Mouse (Mus musculus): Measurements from ENCODE around the gene Zic2. TPM values are rescaled to one million over a fixed set of nuclear protein-coding genes. Genes with fewer than 3 reads are reported as not detected.

Zic2 gene
- polyA plus RNA-seq, 1 experiment from 2014 or later: not detected

- no peak for ATAC-seq (ENCODE audit: low read depth)
- H3K36me3 ChIP-seq (ENCODE audit: control insufficient read depth, insufficient read depth): no peaks in the 10 kb centered on the region
- H3K4me3 ChIP-seq (ENCODE audit: low read depth, low read length): peak within 1 kb of the TSS; percentile 56
- H3K4me1 ChIP-seq (ENCODE audit: control insufficient read depth, low read depth, low read length): peaks cover 10% of the 10 kb centered on the region
- H3K9ac ChIP-seq (ENCODE audit: low read depth, low read length): no peak within 1 kb of the TSS
- peaks cover 92% of the 10 kb centered on the region for H3K27me3 ChIP-seq (ENCODE audit: control insufficient read depth, insufficient read depth, low read depth, low read length)
- WGBS (ENCODE audit: insufficient replicate concordance): 1% methylated on average over 44 of the region's 62 CpGs
- H3K4me2 ChIP-seq (ENCODE audit: low read depth, low read length): peak within 1 kb of the TSS; percentile 65
- no peaks in the 10 kb centered on the region for H3K9me3 ChIP-seq (replicated peaks; ENCODE audit: control insufficient read depth, low read length)
- no peak within 1 kb of the TSS for H3K27ac ChIP-seq (ENCODE audit: low read length)
Observed at GRCm38 (mm10) chr14:122464763-122465741, 10.2 kb upstream of the Zic2 start, which contains the start of gene Zic5. TSS of gene Zic5 (minus strand) at chr14:122465677.

DNA sequence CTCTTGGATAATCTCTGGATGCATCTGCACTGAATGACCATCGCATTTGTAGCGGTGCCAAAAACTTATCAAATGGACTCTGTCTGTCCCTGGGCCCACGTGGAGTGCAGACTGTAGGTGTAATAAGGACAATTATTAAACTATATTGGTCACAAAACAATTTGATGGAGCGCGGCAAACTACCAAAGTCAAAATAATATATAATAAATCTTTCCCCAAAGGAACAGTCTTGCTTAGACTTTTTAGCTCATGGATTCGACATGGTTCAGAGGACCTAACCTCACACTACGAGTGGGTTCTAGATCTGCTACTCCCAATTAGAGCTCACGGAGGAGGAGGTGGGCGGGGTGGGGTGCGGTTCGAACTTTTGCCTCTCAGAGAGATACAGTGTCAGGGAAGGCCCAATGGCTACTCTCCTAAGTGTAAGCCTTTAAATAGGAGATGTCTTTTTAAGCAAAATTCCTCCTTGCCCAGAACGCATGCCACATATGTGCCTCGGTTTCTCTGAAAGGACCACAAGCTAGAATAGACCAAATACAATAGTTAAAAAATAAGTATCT, 9.2 kb upstream of the Zic2 start:
- H3K4me3 ChIP-seq (ENCODE audit: low read depth, low read length): no peak overlapping the region
- no peak overlapping the region for H3K9ac ChIP-seq (ENCODE audit: low read depth, low read length)
- H3K27ac ChIP-seq (ENCODE audit: low read length): no peak overlapping the region
- peaks cover 10% of the 10 kb centered on the region for H3K4me1 ChIP-seq (ENCODE audit: control insufficient read depth, low read depth, low read length)
- H3K27me3 ChIP-seq (ENCODE audit: control insufficient read depth, insufficient read depth, low read depth, low read length): peaks cover 95% of the 10 kb centered on the region
- no peaks in the 10 kb centered on the region for H3K9me3 ChIP-seq (replicated peaks; ENCODE audit: control insufficient read depth, low read length)
- H3K4me2 ChIP-seq (ENCODE audit: low read depth, low read length): no peak overlapping the region
- WGBS (ENCODE audit: insufficient replicate concordance): 17% methylated on average over 13 of the region's 13 CpGs
- no peak for ATAC-seq (ENCODE audit: low read depth)
- no peaks in the 10 kb centered on the region for H3K36me3 ChIP-seq (ENCODE audit: control insufficient read depth, insufficient read depth)

- Histone ChIP-seq H3K9ac (ENCODE audit: low read depth, low read length) (no peak overlapping the region), H3K4me1 (ENCODE audit: control insufficient read depth, low read depth, low read length) (peaks cover 10% of the 10 kb centered on the region), H3K4me2 (ENCODE audit: low read depth, low read length) (no peak overlapping the region), H3K36me3 (ENCODE audit: control insufficient read depth, insufficient read depth) (no peaks in the 10 kb centered on the region), H3K27me3 (ENCODE audit: control insufficient read depth, insufficient read depth, low read depth, low read length) (peaks cover 97% of the 10 kb centered on the region), H3K4me3 (ENCODE audit: low read depth, low read length) (no peak overlapping the region), H3K9me3 (replicated peaks; ENCODE audit: control insufficient read depth, low read length) (no peaks in the 10 kb centered on the region), H3K27ac (ENCODE audit: low read length) (no peak overlapping the region)
- WGBS (ENCODE audit: insufficient replicate concordance): 42% methylated on average over 7 of the region's 7 CpGs
- ATAC-seq (ENCODE audit: low read depth): no peak
Observed at GRCm38 (mm10) chr14:122466756-122467362, 8.4 kb upstream of the Zic2 start.

GRCm38 (mm10) chr14:122467926-122468841, 7.1 kb upstream of the Zic2 start:
- Histone ChIP-seq H3K36me3 (ENCODE audit: control insufficient read depth, insufficient read depth) (no peaks in the 10 kb centered on the region), H3K27ac (ENCODE audit: low read length) (no peak overlapping the region), H3K27me3 (ENCODE audit: control insufficient read depth, insufficient read depth, low read depth, low read length) (peaks cover 97% of the 10 kb centered on the region), H3K4me3 (ENCODE audit: low read depth, low read length) (no peak overlapping the region), H3K4me2 (ENCODE audit: low read depth, low read length) (no peak overlapping the region), H3K9me3 (replicated peaks; ENCODE audit: control insufficient read depth, low read length) (no peaks in the 10 kb centered on the region), H3K4me1 (ENCODE audit: control insufficient read depth, low read depth, low read length) (peaks cover 10% of the 10 kb centered on the region), H3K9ac (ENCODE audit: low read depth, low read length) (no peak overlapping the region)
- ATAC-seq (ENCODE audit: low read depth): no peak
- WGBS (ENCODE audit: insufficient replicate concordance): 4% methylated on average over 23 of the region's 23 CpGs

DNA sequence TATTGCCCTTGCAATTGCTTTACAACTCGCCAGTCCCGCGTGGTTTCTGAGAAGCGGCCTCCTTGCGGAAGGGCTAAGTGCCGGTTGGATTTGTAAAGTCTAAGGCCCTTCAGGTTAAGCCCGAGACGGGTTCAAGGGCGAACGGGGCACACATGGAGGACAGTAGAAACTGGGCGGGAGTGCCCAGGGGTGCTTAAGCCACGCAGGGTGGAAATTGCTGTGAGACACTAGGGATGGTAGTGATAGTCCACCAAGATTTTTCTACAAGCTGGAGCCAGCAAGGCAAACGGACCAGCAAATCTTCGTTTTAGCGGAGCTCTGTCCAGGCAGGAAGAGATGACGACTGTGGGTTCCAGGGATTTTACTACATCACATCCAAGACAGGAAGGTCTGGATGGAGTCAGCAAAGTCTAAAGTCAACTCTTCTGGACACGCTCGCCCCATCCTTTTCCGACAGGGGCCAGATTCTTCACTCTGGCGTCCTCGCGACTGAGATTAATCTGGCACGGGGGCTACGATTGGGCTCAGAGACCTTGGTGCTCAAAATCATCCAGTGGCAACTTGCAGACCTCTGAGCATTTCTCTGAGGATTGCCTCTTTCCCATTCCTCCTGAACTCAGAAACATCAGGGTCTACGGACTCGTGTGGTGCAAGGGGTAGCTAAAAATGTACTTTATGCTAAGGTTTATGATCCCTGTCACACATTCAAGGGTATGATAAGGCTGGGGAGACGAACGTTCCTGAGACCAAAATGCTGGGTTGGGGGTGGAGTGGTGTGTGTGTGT, 6.1 kb upstream of the Zic2 start:
- ATAC-seq (ENCODE audit: low read depth): no peak
- Histone ChIP-seq H3K4me2 (ENCODE audit: low read depth, low read length) (no peak overlapping the region), H3K27me3 (ENCODE audit: control insufficient read depth, insufficient read depth, low read depth, low read length) (peaks cover 97% of the 10 kb centered on the region), H3K36me3 (ENCODE audit: control insufficient read depth, insufficient read depth) (no peaks in the 10 kb centered on the region), H3K9ac (ENCODE audit: low read depth, low read length) (no peak overlapping the region), H3K9me3 (replicated peaks; ENCODE audit: control insufficient read depth, low read length) (no peaks in the 10 kb centered on the region), H3K27ac (ENCODE audit: low read length) (no peak overlapping the region), H3K4me1 (ENCODE audit: control insufficient read depth, low read depth, low read length) (peaks cover 4% of the 10 kb centered on the region), H3K4me3 (ENCODE audit: low read depth, low read length) (no peak overlapping the region)
- 1% methylated on average over 28 of the region's 28 CpGs for WGBS (ENCODE audit: insufficient replicate concordance)

DNA sequence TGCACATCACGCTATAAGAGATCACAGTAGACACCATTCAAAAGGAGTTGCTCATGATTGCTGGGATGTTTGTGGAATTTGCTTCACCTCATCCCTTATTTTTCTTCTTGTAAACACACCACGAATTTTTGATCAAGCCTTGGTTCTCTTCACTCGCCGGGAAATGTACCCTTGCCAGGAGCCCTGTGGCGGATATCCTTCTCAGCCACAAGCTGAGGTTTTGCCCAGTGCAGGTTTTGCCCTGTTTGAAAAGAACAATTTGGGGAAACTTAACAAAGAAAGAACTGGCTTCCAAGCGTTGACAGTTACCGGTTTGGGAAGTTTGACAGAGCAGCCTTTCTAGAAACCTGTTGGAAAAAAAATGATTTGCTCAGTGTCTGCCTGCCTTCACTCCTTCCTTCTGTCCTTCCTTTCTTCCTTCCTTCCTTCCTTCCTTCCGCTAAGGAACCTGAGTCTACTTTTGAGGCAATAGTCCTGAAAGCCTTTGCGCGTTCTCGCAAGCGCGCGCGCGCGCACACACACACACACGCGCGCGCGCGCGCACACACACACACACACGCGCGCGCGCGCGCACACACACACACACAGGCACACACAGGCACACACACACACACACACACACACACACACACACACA, 3.7 kb upstream of the Zic2 start:
- no peaks in the 10 kb centered on the region for H3K9me3 ChIP-seq (replicated peaks; ENCODE audit: control insufficient read depth, low read length)
- no peak for ATAC-seq (ENCODE audit: low read depth)
- no peak overlapping the region for H3K9ac ChIP-seq (ENCODE audit: low read depth, low read length)
- no peak overlapping the region for H3K4me3 ChIP-seq (ENCODE audit: low read depth, low read length)
- WGBS (ENCODE audit: insufficient replicate concordance): 4% methylated on average over 31 of the region's 31 CpGs
- H3K27me3 ChIP-seq (ENCODE audit: control insufficient read depth, insufficient read depth, low read depth, low read length): peaks cover 97% of the 10 kb centered on the region
- H3K36me3 ChIP-seq (ENCODE audit: control insufficient read depth, insufficient read depth): no peaks in the 10 kb centered on the region
- H3K4me1 ChIP-seq (ENCODE audit: control insufficient read depth, low read depth, low read length): peaks cover 10% of the 10 kb centered on the region
- H3K4me2 ChIP-seq (ENCODE audit: low read depth, low read length): no peak overlapping the region
- no peak overlapping the region for H3K27ac ChIP-seq (ENCODE audit: low read length)

GRCm38 (mm10) chr14:122472161-122472560, 3.1 kb upstream of the Zic2 start:
- ATAC-seq (ENCODE audit: low read depth): no peak
- under 1% methylated on average over 13 of the region's 13 CpGs for WGBS (ENCODE audit: insufficient replicate concordance)

More at GRCm38 (mm10) chr14:122472161-122472560, 3.1 kb upstream of the Zic2 start:
- Histone ChIP-seq H3K9ac (ENCODE audit: low read depth, low read length) (no peak overlapping the region), H3K36me3 (ENCODE audit: control insufficient read depth, insufficient read depth) (no peaks in the 10 kb centered on the region), H3K4me2 (ENCODE audit: low read depth, low read length) (no peak overlapping the region), H3K9me3 (replicated peaks; ENCODE audit: control insufficient read depth, low read length) (no peaks in the 10 kb centered on the region), H3K27ac (ENCODE audit: low read length) (no peak overlapping the region), H3K27me3 (ENCODE audit: control insufficient read depth, insufficient read depth, low read depth, low read length) (peaks cover 97% of the 10 kb centered on the region), H3K4me3 (ENCODE audit: low read depth, low read length) (no peak overlapping the region), H3K4me1 (ENCODE audit: control insufficient read depth, low read depth, low read length) (peaks cover 10% of the 10 kb centered on the region)
